Mouse (Mus musculus) layer of hippocampus, postnatal 14 days (tissue): ENCODE measurements around the gene Plod3. TPM values are rescaled to one million over a fixed set of nuclear protein-coding genes. Genes with fewer than 3 reads are reported as not detected.
"Not testable (repeated sequence)": the region's sequence is repeated elsewhere in the genome, so short reads cannot be mapped to it uniquely, and the experiment has no call there.

Experiments
- DNase-seq, 2 experiments: peaks; one replicate each; pipeline ENCODE4 v3.0.0; 2021 to 2022; ENCODE audit warnings: low spot score in 2 of 2, mixed read lengths in 1 of 2
- long read RNA-seq, 2 experiments: library from polyadenylated mRNA; stranded (forward); transcript quantifications; one replicate each; pipeline ENCODE4 v2.0.0; 2021
- total RNA-seq, 2 experiments: library from RNA; stranded (reverse); gene quantifications; 2 replicates each; pipeline ENCODE4 v1.2.3; 2021

The Plod3 gene
- 10 to 100 TPM; 40.9 to 42.2 TPM for total RNA-seq
- long read RNA-seq, experiment 1, transcript Plod3-201 (19 exons, 3,280 nt): major isoform, 30 of 44 reads
- long read RNA-seq, experiment 1, partial matches to known transcripts: 5 of 44 reads
- long read RNA-seq, experiment 1, other reads (novel, unspliced or antisense): 9 of 44 reads
- long read RNA-seq, experiment 2, transcript Plod3-201 (19 exons, 3,280 nt): major isoform, 31 of 41 reads
- long read RNA-seq, experiment 2, partial matches to known transcripts: 3 of 41 reads
- long read RNA-seq, experiment 2, other reads (novel, unspliced or antisense): 7 of 41 reads

- DNase-seq: peak; percentile 92 to 98
These were observed at the start of gene Plod3 for GRCm38 (mm10) chr5:136986695-136987137. Plod3 (plus strand) TSS chr5:136987019.

- no peak for DNase-seq
These were observed 49.2 kb upstream of the Plod3 start for GRCm38 (mm10) chr5:136937621-136938020.

- no peak for DNase-seq
These were observed 47.5 kb upstream of the Plod3 start for GRCm38 (mm10) chr5:136939284-136939683.

GRCm38 (mm10) chr5:136940029-136940428, 46.8 kb upstream of the Plod3 start:
- not testable (repeated sequence) for DNase-seq

GRCm38 (mm10) chr5:136940845-136941560, 45.8 kb upstream of the Plod3 start:
- DNase-seq: no peak

- no peak for DNase-seq
These were observed 44.0 kb upstream of the Plod3 start for GRCm38 (mm10) chr5:136942781-136943180.

GRCm38 (mm10) chr5:136943382-136943781, 43.4 kb upstream of the Plod3 start:
- no peak for DNase-seq

- DNase-seq: no peak
These were observed 41.7 kb upstream of the Plod3 start for GRCm38 (mm10) chr5:136945084-136945483.

- no peak for DNase-seq
These were observed 38.9 kb upstream of the Plod3 start for GRCm38 (mm10) chr5:136947874-136948273.

- not testable (repeated sequence) for DNase-seq
These were observed 37.1 kb upstream of the Plod3 start for GRCm38 (mm10) chr5:136949551-136950336.

- DNase-seq: no peak
These were observed 36.3 kb upstream of the Plod3 start for GRCm38 (mm10) chr5:136950521-136950920.

- DNase-seq: no peak
These were observed 34.7 kb upstream of the Plod3 start for GRCm38 (mm10) chr5:136952153-136952552.

- DNase-seq: peak; percentile 91 to 96
These were observed 33.8 kb upstream of the Plod3 start, which contains the start of gene Fis1 for GRCm38 (mm10) chr5:136953015-136953414. Fis1 (plus strand) TSS chr5:136953275.

GRCm38 (mm10) chr5:136953440-136953951, 33.3 kb upstream of the Plod3 start:
- peak; percentile 41 to 57 for DNase-seq

GRCm38 (mm10) chr5:136955622-136956021, 31.2 kb upstream of the Plod3 start:
- DNase-seq: no peak

GRCm38 (mm10) chr5:136957250-136957649, 29.6 kb upstream of the Plod3 start:
- no peak for DNase-seq

GRCm38 (mm10) chr5:136958991-136959605, 27.7 kb upstream of the Plod3 start:
- DNase-seq: no peak

GRCm38 (mm10) chr5:136960053-136960452, 26.8 kb upstream of the Plod3 start:
- DNase-seq: no peak

GRCm38 (mm10) chr5:136961334-136961982, 25.4 kb upstream of the Plod3 start:
- DNase-seq: peak in 1 of 2 experiments; percentile 24

GRCm38 (mm10) chr5:136961983-136962461, 24.8 kb upstream of the Plod3 start:
- peak; percentile 94 to 96 for DNase-seq
